Mouse (Mus musculus) olfactory bulb, adult 2 months (tissue): ENCODE data around the gene Aaed1. TPM values are rescaled to one million over a fixed set of nuclear protein-coding genes. Genes with fewer than 3 reads are reported as not detected.

Source experiments
- H3K27ac ChIP-seq: fragments of 200-500 bp; 2 replicates; pipeline ENCODE4 v1.5.1; 2012; ENCODE audit warnings: low read depth, low read length; ENCODE audit not compliant: insufficient read depth
- H3K4me1 ChIP-seq: fragments of 200-500 bp; 2 replicates; pipeline ENCODE4 v1.6.1; 2012; ENCODE audit warnings: low read length; ENCODE audit not compliant: control insufficient read depth, insufficient read depth
- H3K4me3 ChIP-seq: fragments of 200-500 bp; 2 replicates; pipeline ENCODE4 v1.5.1; 2012; ENCODE audit warnings: mild to moderate bottlenecking, low read depth, low read length, moderate library complexity; ENCODE audit not compliant: insufficient read depth
- CTCF ChIP-seq: fragments of 200-500 bp; IDR thresholded peaks from 2 replicates; pipeline ENCODE4 v1.5.1; 2012; ENCODE audit warnings: low read depth, mild to moderate bottlenecking, low read length, moderate library complexity; ENCODE audit not compliant: insufficient read depth
- POLR2A ChIP-seq: fragments of 200-500 bp; IDR thresholded peaks from 2 replicates; pipeline ENCODE4 v1.6.1; 2012; ENCODE audit warnings: mild to moderate bottlenecking, low read depth, low read length, moderate library complexity; ENCODE audit not compliant: insufficient read depth
- WGBS: fragments of 180-500 bp; shearing (Covaris S2); methylation state at CpG from one replicate; pipeline ENCODE4 v1.1.7; 2018; 5-methylcytosine and 5-hydroxymethylcytosine counted together
- polyA plus RNA-seq: library from polyadenylated mRNA; stranded (reverse); fragments of >200 nt; gene quantifications from 2 replicates; pipeline ENCODE4 v1.2.4, GENCODE M21; 2012; ENCODE audit warnings: low replicate concordance; ENCODE audit not compliant: missing spikeins, insufficient read depth, insufficient read length

The Aaed1 gene
- not detected in 2 replicates for polyA plus RNA-seq

- peaks cover 10% of the 10 kb centered on the region; the same call in 1 of the 2 replicates for H3K4me1 ChIP-seq
- TF ChIP-seq POLR2A (peak; percentile 63; the same call in 1 of the 2 replicates), CTCF (no peak)
- peak within 1 kb of the TSS; percentile 70 for H3K4me3 ChIP-seq
- H3K27ac ChIP-seq: peak within 1 kb of the TSS; percentile 34
- WGBS: under 1% methylated on average over 72 of the region's 74 CpGs
Measured at GRCm38 (mm10) chr13:64312024-64312915, at the start of gene Aaed1. Gene Aaed1 (minus strand): TSS chr13:64312710.

GRCm38 (mm10) chr13:64362139-64362538 lies 49.6 kb upstream of the Aaed1 start:
- Histone ChIP-seq H3K4me1 (peaks cover 6% of the 10 kb centered on the region; the same call in 1 of the 2 replicates), H3K27ac (no peak overlapping the region), H3K4me3 (no peak overlapping the region)
- TF ChIP-seq CTCF (no peak), POLR2A (no peak)
- WGBS: 91% methylated on average over 6 of the region's 6 CpGs

- H3K4me3 ChIP-seq: no peak overlapping the region
- no peak overlapping the region for H3K27ac ChIP-seq
- TF ChIP-seq CTCF (no peak), POLR2A (no peak)
- H3K4me1 ChIP-seq: no peaks in the 10 kb centered on the region
- WGBS: 91% methylated on average over 3 of the region's 3 CpGs
Measured at GRCm38 (mm10) chr13:64361020-64361419, 48.5 kb upstream of the Aaed1 start.

GRCm38 (mm10) chr13:64359702-64360101 lies 47.2 kb upstream of the Aaed1 start:
- 72% methylated on average over 3 of the region's 3 CpGs for WGBS
- Histone ChIP-seq H3K27ac (no peak overlapping the region), H3K4me1 (no peaks in the 10 kb centered on the region), H3K4me3 (no peak overlapping the region)
- no peak for TF ChIP-seq POLR2A
- no peak for TF ChIP-seq CTCF

GRCm38 (mm10) chr13:64358476-64358875 lies 46.0 kb upstream of the Aaed1 start:
- TF ChIP-seq CTCF: no peak
- no peak for TF ChIP-seq POLR2A
- Histone ChIP-seq H3K4me3 (no peak overlapping the region), H3K27ac (no peak overlapping the region), H3K4me1 (no peaks in the 10 kb centered on the region)
- 61% methylated on average over 1 of the region's 1 CpGs for WGBS

GRCm38 (mm10) chr13:64357389-64357788 lies 44.9 kb upstream of the Aaed1 start:
- H3K27ac ChIP-seq: no peak overlapping the region
- no peaks in the 10 kb centered on the region for H3K4me1 ChIP-seq
- H3K4me3 ChIP-seq: no peak overlapping the region
- 62% methylated on average over 5 of the region's 5 CpGs for WGBS
- TF ChIP-seq CTCF: no peak
- no peak for TF ChIP-seq POLR2A

- no peaks in the 10 kb centered on the region for H3K4me1 ChIP-seq
- no peak overlapping the region for H3K27ac ChIP-seq
- 91% methylated on average over 2 of the region's 2 CpGs for whole genome bisulfite sequencing
- TF ChIP-seq POLR2A (no peak), CTCF (no peak)
- no peak overlapping the region for H3K4me3 ChIP-seq
Measured at GRCm38 (mm10) chr13:64349474-64349873, 37.0 kb upstream of the Aaed1 start.

GRCm38 (mm10) chr13:64344082-64344501 lies 31.6 kb upstream of the Aaed1 start:
- H3K4me1 ChIP-seq: no peaks in the 10 kb centered on the region
- peak overlapping the region; percentile 73 for H3K27ac ChIP-seq
- 3% methylated on average over 9 of the region's 9 CpGs for WGBS
- TF ChIP-seq CTCF (no peak), POLR2A (no peak)
- peak overlapping the region; percentile 50 for H3K4me3 ChIP-seq

GRCm38 (mm10) chr13:64343598-64343997 lies 31.1 kb upstream of the Aaed1 start:
- H3K27ac ChIP-seq: peak overlapping the region; percentile 73
- WGBS: 15% methylated on average over 10 of the region's 10 CpGs
- H3K4me3 ChIP-seq: peak overlapping the region; percentile 50
- no peaks in the 10 kb centered on the region for H3K4me1 ChIP-seq
- no peak for TF ChIP-seq POLR2A
- TF ChIP-seq CTCF: no peak
